Mouse (Mus musculus) activated CD4-positive, CD25-positive, alpha-beta regulatory T cell, adult 4 months (primary cell): Measurements from ENCODE around the gene Olfr1030. TPM values are rescaled to one million over a fixed set of nuclear protein-coding genes. Genes with fewer than 3 reads are reported as not detected.
"Not testable (repeated sequence)": the region's sequence is repeated elsewhere in the genome, so short reads cannot be mapped to it uniquely, and the experiment has no call there.

ENCODE experiments used
- ATAC-seq: one replicate; pipeline ENCODE4 v1.8.0; 2017
- polyA plus RNA-seq, 2 experiments: library from polyadenylated mRNA; unstranded; fragments of 100-300 nt; shearing (Covaris generic); gene quantifications; one replicate each; pipeline ENCODE4 v1.2.1; 2017

Olfr1030 gene
- not detected for polyA plus RNA-seq

DNA sequence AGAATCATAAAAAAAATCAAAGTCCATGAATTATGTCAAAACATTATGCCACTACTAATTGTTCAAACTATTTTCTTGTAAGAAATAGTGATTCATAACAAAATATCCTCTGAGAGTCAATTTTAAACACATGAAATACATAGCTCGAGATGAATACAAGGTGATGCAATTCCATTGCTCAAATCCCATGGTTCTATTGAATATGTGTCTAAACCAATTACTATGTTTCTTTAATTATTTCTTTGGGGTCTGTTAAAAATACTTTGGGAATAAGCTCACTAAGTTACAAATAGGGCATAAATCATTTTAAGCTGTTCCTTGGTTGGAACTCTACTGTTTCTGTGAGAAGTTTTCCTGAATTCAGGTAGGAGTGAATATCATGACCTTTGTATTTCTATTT lies at the start of gene Olfr1030:
Olfr1030 (plus strand) TSS at position 301 of the 400 bp plus-strand sequence.
- no peak for ATAC-seq

GRCm38 (mm10) chr2:85950137-85950536 lies 28.9 kb upstream of the Olfr1030 start, which contains the start of gene Olfr1028:
Olfr1028 (plus strand) TSS chr2:85950437.
- no peak for ATAC-seq

DNA sequence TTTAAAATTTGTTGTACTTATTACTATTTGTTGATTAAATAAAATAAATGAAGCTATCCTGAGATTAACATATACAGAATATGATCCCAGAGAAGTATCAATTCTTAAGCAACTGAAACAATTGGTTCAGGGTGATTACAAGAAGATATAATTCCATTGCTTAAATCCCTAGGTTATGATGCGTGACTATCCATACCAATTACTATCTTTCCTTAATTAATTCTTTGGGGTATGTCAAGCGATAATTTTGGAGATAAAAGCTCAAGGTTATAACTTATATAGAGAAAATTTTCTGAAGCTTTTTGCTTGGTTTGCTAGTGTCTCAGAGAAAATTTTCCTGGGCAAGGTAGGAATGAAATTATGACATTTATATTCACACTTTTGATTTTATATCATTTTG lies 5.5 kb upstream of the Olfr1030 start, which contains the start of gene Olfr1029:
Olfr1029 (plus strand) TSS at position 301 of the 400 bp plus-strand sequence.
- ATAC-seq: no peak

- no peak for ATAC-seq
Observed at GRCm38 (mm10) chr2:85990004-85990403, 10.9 kb downstream of the Olfr1030 start, which contains the start of gene Olfr1031. Olfr1031 (plus strand) TSS chr2:85990304.

DNA sequence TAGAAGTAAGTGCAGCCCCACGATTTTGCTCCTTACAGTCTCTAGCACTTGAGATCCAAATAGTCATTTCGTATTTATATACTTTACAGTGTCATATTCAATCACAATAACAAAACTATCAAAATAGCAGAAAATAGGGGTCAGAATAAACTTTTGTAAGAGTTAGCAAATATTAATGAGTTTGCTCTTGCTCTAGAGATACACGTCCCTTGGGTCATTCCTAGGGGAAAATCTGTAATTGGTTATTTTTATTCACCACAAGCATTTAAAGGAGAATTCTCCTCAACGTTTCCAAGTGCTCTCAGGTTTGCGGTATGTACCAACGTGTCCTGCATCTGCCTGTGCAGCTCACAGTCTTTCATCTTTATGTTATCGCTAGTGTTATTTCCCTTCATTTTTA lies 26.2 kb downstream of the Olfr1030 start, which contains the start of gene Olfr1032:
Olfr1032 (plus strand) TSS at position 301 of the 400 bp plus-strand sequence.
- no peak for ATAC-seq

DNA sequence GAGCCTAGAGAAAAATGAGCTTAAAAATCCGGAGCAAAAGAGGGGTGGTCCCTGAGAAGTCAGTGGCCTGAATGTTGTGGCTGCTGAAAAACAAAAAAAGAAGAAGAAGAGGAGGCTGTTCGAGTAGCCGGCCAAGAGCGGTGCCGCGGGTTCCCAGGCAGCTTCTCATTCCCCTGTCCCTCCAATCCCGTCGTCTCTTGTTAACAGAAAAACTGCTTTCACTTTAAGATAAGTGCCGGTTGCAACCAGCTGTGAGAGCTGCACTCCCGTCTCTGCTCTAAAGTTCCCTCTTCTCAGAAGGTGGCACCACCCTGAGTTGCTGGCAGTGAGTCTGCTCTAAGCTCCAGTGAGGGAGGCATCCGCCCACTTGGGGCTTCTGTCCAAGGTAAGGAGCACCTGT lies 41.3 kb downstream of the Olfr1030 start, which contains the start of gene Olfr1033:
Olfr1033 (plus strand) TSS at position 228 of the 400 bp plus-strand sequence.
- not testable (repeated sequence) for ATAC-seq

GRCm38 (mm10) chr2:86021518-86021917 lies 42.4 kb downstream of the Olfr1030 start:
- ATAC-seq: not testable (repeated sequence)

Other genes starting within 250 kb of the Olfr1030 start
- gene Olfr1012, start 216.5 kb upstream of the Olfr1030 start, polyA plus RNA-seq: not detected
- not detected for gene Olfr1013, start 212.2 kb upstream of the Olfr1030 start, polyA plus RNA-seq
- not detected for gene Olfr1014, start 206.6 kb upstream of the Olfr1030 start, polyA plus RNA-seq
- gene Olfr1015, start 197.3 kb upstream of the Olfr1030 start, polyA plus RNA-seq: under 1 TPM in 1 of 2 experiments, not detected in 1; 0.13 TPM
- gene Olfr1016, start 176.7 kb upstream of the Olfr1030 start, polyA plus RNA-seq: not detected
- gene Olfr1018, start 160.8 kb upstream of the Olfr1030 start, polyA plus RNA-seq: not detected
- gene Olfr1019, start 133.8 kb upstream of the Olfr1030 start, polyA plus RNA-seq: not detected
- not detected for gene Olfr1020, start 132.2 kb upstream of the Olfr1030 start, polyA plus RNA-seq
- gene Olfr1022, start 110.7 kb upstream of the Olfr1030 start, polyA plus RNA-seq: not detected
- not detected for gene Olfr1023, start 93.6 kb upstream of the Olfr1030 start, polyA plus RNA-seq
- gene Olfr1024, start 74.2 kb upstream of the Olfr1030 start, polyA plus RNA-seq: not detected
- gene Olfr1025-ps1, start 64.1 kb upstream of the Olfr1030 start, polyA plus RNA-seq: not detected
- gene Olfr1026, start 57.7 kb upstream of the Olfr1030 start, polyA plus RNA-seq: not detected
- gene Olfr1028, start 28.8 kb upstream of the Olfr1030 start, polyA plus RNA-seq: not detected
- gene Olfr1029, start 5.4 kb upstream of the Olfr1030 start, polyA plus RNA-seq: not detected
- not detected for gene Olfr1031, start 11.0 kb downstream of the Olfr1030 start, polyA plus RNA-seq
- not detected for gene Olfr1032, start 26.3 kb downstream of the Olfr1030 start, polyA plus RNA-seq
- 1 to 10 TPM in 1 of 2 experiments, not detected in 1; 1.2 TPM for gene Olfr1033, start 41.4 kb downstream of the Olfr1030 start, polyA plus RNA-seq
- gene Olfr1034, start 66.6 kb downstream of the Olfr1030 start, polyA plus RNA-seq: not detected
- gene Olfr1036, start 94.7 kb downstream of the Olfr1030 start, polyA plus RNA-seq: not detected
- gene Olfr1037, start 108.1 kb downstream of the Olfr1030 start, polyA plus RNA-seq: not detected
- not detected for gene Olfr1039, start 156.7 kb downstream of the Olfr1030 start, polyA plus RNA-seq
- gene Olfr1040, start 167.5 kb downstream of the Olfr1030 start, polyA plus RNA-seq: not detected
- gene Olfr1042, start 182.6 kb downstream of the Olfr1030 start, polyA plus RNA-seq: not detected
- not detected for gene Olfr1043, start 188.2 kb downstream of the Olfr1030 start, polyA plus RNA-seq
- gene Olfr1044, start 198.5 kb downstream of the Olfr1030 start, polyA plus RNA-seq: not detected
- not detected for gene Olfr52, start 206.4 kb downstream of the Olfr1030 start, polyA plus RNA-seq
- under 1 TPM in 1 of 2 experiments, not detected in 1; 0.44 TPM for gene Olfr1045, start 223.7 kb downstream of the Olfr1030 start, polyA plus RNA-seq
- not detected for gene Olfr1046, start 240.0 kb downstream of the Olfr1030 start, polyA plus RNA-seq